In genomic region chr10:108163451-108163850, GRCm38 (mm10) we compare ENCODE assay signal across 9 mouse cellular contexts. TPM values are rescaled to one million over a fixed set of nuclear protein-coding genes. Genes with fewer than 3 reads are reported as not detected.
DNase-seq lines count a peak whose midpoint lies in the region; ATAC-seq and TF ChIP-seq lines count a peak whose summit lies in the region.
"Had no signal": no experiment of that assay in that cellular context is flagged by ENCODE, and none has a peak within 500 bp of the region (broad histone marks: within the 10 kb centered on the region; RNA-seq: fewer than 3 reads in every experiment).

No protein-coding gene starts in this region.

- no peak for DNase-seq in heart, postnatal 10 days
- DNase-seq in ES-E14 (ENCODE audit: low read depth, low spot score) = no peak
- no peak for DNase-seq in forebrain, postnatal 0 days
- no peak for DNase-seq in urinary bladder, postnatal 10 days (ENCODE audit: low spot score)
- no peak for DNase-seq in frontal cortex, postnatal 36 days (ENCODE audit: low spot score in 2 of 2)
- no peak for DNase-seq in left cerebral cortex, postnatal 10 days (ENCODE audit: extremely low spot score in 1 of 2, low spot score in 2 of 2)
- DNase-seq: right cerebral cortex, postnatal 14 days had no signal

- peak overlapping the region; percentile 76 to 89 for H3K4me3 ChIP-seq in heart, embryonic 14.5 days (ENCODE audit: control insufficient read depth in 1 of 2, insufficient read depth in 1 of 2, low read depth in 1 of 2, low read length in 2 of 2)
- H3K4me3 ChIP-seq in ES-E14 (ENCODE audit: insufficient read depth in 1 of 2, low read depth in 1 of 2, low read length in 2 of 2, poor library complexity in 1 of 2, severe bottlenecking in 1 of 2) (peak overlapping the region; percentile 84 to 98), macrophage (ENCODE audit: inconsistent target) (peak overlapping the region; percentile 95)
- H3K4me3 ChIP-seq in forebrain, postnatal 0 days (ENCODE audit: low read depth, low read length) = peak overlapping the region; percentile 98

- intact Hi-C loops in heart, postnatal 10 days (cut with DNase I) = loop anchor here (2.0 to 5.0 kb wide), 2 partner anchors 76 to 233 kb away; no protein-coding TSS in a partner anchor
- intact Hi-C loops in left cerebral cortex, postnatal 10 days (cut with DNase I) = loop anchor here (2.0 to 10.0 kb wide), 3 partner anchors 71 to 231 kb away; no protein-coding TSS in a partner anchor

- WGBS in heart, embryonic 14.5 days = 12% methylated on average over 3 of the region's 3 CpGs
- 16% methylated on average over 3 of the region's 3 CpGs for WGBS in forebrain, postnatal 0 days
- WGBS in macrophage (ENCODE audit: missing documents) = 30% methylated on average over 3 of the region's 3 CpGs

- no peaks in the 10 kb centered on the region for H3K27me3 ChIP-seq in heart, embryonic 14.5 days (ENCODE audit: control insufficient read depth, insufficient read depth, low read length)
- no peaks in the 10 kb centered on the region for H3K27me3 ChIP-seq in forebrain, postnatal 0 days (ENCODE audit: insufficient read depth, low read length)

- H3K4me2 ChIP-seq in heart, embryonic 14.5 days (ENCODE audit: low read length) = peak overlapping the region; percentile 79
- peak overlapping the region; percentile 60 for H3K4me2 ChIP-seq in forebrain, postnatal 0 days (ENCODE audit: low read depth)

- H3K36me3 ChIP-seq in heart, embryonic 14.5 days (ENCODE audit: control insufficient read depth, insufficient read depth, low read length) = no peaks in the 10 kb centered on the region
- H3K36me3 ChIP-seq in ES-E14 (ENCODE audit: control insufficient read depth, insufficient read depth, low read length, poor library complexity, severe bottlenecking) = no peaks in the 10 kb centered on the region; the same call in 1 of the 2 replicates
- no peaks in the 10 kb centered on the region for H3K36me3 ChIP-seq in forebrain, postnatal 0 days (ENCODE audit: insufficient read depth)
- no peaks in the 10 kb centered on the region for H3K36me3 ChIP-seq in macrophage (ENCODE audit: inconsistent target)

- TF ChIP-seq CTCF in forebrain, postnatal 0 days (IDR thresholded peaks at IDR 0.05; ENCODE audit: low read depth) = no peak

- H3K79me2 ChIP-seq in macrophage (ENCODE audit: inconsistent target) = peaks cover 59% of the 10 kb centered on the region

- in situ Hi-C loops in ES-E14 (cut with MboI; ENCODE audit: low sequenced_read_pairs in 2 of 2, unreplicated experiment in 2 of 2) = no loop called here

- no peak for ATAC-seq in heart, embryonic 14.5 days (ENCODE audit: insufficient number of reproducible peaks, insufficient read depth, low FRiP score, low read depth)
- ATAC-seq in forebrain, postnatal 0 days = no peak

- H3K9ac ChIP-seq in heart, embryonic 14.5 days (ENCODE audit: low read length) = peak overlapping the region; percentile 99
- H3K9ac ChIP-seq in ES-E14 (ENCODE audit: insufficient read depth, low read depth, low read length, poor library complexity, severe bottlenecking) = peak overlapping the region; percentile 97; the same call in 1 of the 2 replicates
- H3K9ac ChIP-seq in forebrain, postnatal 0 days = peak overlapping the region; percentile 99

- H3K27ac ChIP-seq in heart, embryonic 14.5 days (replicated peaks in 1 of 2; ENCODE audit: control insufficient read depth in 1 of 2, insufficient read depth in 1 of 2, low read depth in 2 of 2, low read length in 2 of 2) = peak overlapping the region in 1 of 2 experiments; percentile 99; a peak in 2 of 4 replicates
- no peak overlapping the region for H3K27ac ChIP-seq in ES-E14 (ENCODE audit: insufficient read depth, low read depth, low read length, poor library complexity, severe bottlenecking)
- H3K27ac ChIP-seq in forebrain, postnatal 0 days (ENCODE audit: low read depth, low read length) = no peak overlapping the region
- H3K27ac ChIP-seq in macrophage = peak overlapping the region; percentile 64; the same call in 1 of the 2 replicates

- no peaks in the 10 kb centered on the region for H3K9me3 ChIP-seq in heart, embryonic 14.5 days (ENCODE audit: control insufficient read depth, low read length)
- no peaks in the 10 kb centered on the region for H3K9me3 ChIP-seq in ES-E14 (ENCODE audit: control insufficient read depth, insufficient read depth, low read depth, low read length)
- H3K9me3 ChIP-seq in forebrain, postnatal 0 days (ENCODE audit: low read length) = no peaks in the 10 kb centered on the region

- peaks cover 8 to 37% of the 10 kb centered on the region in 2 experiments for H3K4me1 ChIP-seq in heart, embryonic 14.5 days (ENCODE audit: control insufficient read depth in 2 of 2, insufficient read depth in 2 of 2, low read length in 2 of 2)
- peaks cover 7 to 8% of the 10 kb centered on the region in 2 experiments; a peak in 2 of 4 replicates for H3K4me1 ChIP-seq in ES-E14 (ENCODE audit: control insufficient read depth in 2 of 2, insufficient read depth in 2 of 2, low read length in 2 of 2, poor library complexity in 1 of 2)
- H3K4me1 ChIP-seq in forebrain, postnatal 0 days (ENCODE audit: insufficient read depth) = peaks cover 12% of the 10 kb centered on the region

TF ChIP-seq in ES-E14, 5 proteins besides CTCF, POLR2A, EP300 and RAD21:
- TF ChIP-seq ZNF384 (IDR thresholded peaks at IDR 0.05; ENCODE audit: low read depth, low read length) (no peak), CHD2 (IDR thresholded peaks at IDR 0.05; ENCODE audit: low read depth, low read length) (no peak), ZC3H11A (IDR thresholded peaks at IDR 0.05; ENCODE audit: borderline replicate concordance, low read depth, low read length) (no peak), HCFC1 (IDR thresholded peaks at IDR 0.05; ENCODE audit: borderline replicate concordance, insufficient read depth, low read length) (no peak), MAFK (IDR thresholded peaks at IDR 0.05; ENCODE audit: insufficient read depth, low read depth, low read length) (no peak)

RNA-seq across cellular contexts. Expression of gene Ppp1r12a, which starts 1.5 kb away (rescaled TPM):
- 96.8 and 108 TPM in 2 replicates for polyA plus RNA-seq in heart, embryonic 14.5 days (2014; fragmentation: Nextera tagmentation; extraction: Ambion mirVana)
- 100 to 1,000 TPM; 114 to 115 TPM for total RNA-seq in heart, postnatal 10 days (2021)
- 73.6 and 106 TPM in 2 replicates for total RNA-seq in ES-E14 (2012; rRNA removed)
- 71.3 and 92.3 TPM in 2 replicates for total RNA-seq in forebrain, postnatal 0 days (2014; rRNA removed)
- polyA plus RNA-seq in forebrain, postnatal 0 days (2015; fragmentation: Nextera tagmentation; extraction: Ambion mirVana) = 33.0 and 51.6 TPM in 2 replicates
- total RNA-seq in macrophage (2018; cell fraction: chromatin; rRNA removed) = 100 to 1,000 TPM; 199 to 458 (median 351) TPM
- 100 to 1,000 TPM in 21 of 26 experiments, 10 to 100 TPM in 5; 84.3 to 119 (median 104) TPM for total RNA-seq in macrophage (2018; cell fraction: cytosol; rRNA removed)
- 100 to 1,000 TPM; 148 to 319 (median 217) TPM for total RNA-seq in macrophage (2018; cell fraction: nucleus; rRNA removed)
- 62.6 to 123 TPM (median 70.0 TPM) in 3 replicates for polyA plus RNA-seq in macrophage (2018)
- total RNA-seq in left cerebral cortex, postnatal 10 days (2021) = 100 to 1,000 TPM; 103 to 109 TPM
